Mouse (Mus musculus) adrenal gland, adult (tissue): Measurements from ENCODE around the gene Rassf3.

Experiments used
- DNase-seq, 2 experiments: peaks; one replicate each; pipeline ENCODE4 v3.0.0; 2022 to 2023; ENCODE audit warnings: low spot score in 1 of 2; ENCODE audit not compliant: inconsistent age in 2 of 2

The Rassf3 gene

DNA sequence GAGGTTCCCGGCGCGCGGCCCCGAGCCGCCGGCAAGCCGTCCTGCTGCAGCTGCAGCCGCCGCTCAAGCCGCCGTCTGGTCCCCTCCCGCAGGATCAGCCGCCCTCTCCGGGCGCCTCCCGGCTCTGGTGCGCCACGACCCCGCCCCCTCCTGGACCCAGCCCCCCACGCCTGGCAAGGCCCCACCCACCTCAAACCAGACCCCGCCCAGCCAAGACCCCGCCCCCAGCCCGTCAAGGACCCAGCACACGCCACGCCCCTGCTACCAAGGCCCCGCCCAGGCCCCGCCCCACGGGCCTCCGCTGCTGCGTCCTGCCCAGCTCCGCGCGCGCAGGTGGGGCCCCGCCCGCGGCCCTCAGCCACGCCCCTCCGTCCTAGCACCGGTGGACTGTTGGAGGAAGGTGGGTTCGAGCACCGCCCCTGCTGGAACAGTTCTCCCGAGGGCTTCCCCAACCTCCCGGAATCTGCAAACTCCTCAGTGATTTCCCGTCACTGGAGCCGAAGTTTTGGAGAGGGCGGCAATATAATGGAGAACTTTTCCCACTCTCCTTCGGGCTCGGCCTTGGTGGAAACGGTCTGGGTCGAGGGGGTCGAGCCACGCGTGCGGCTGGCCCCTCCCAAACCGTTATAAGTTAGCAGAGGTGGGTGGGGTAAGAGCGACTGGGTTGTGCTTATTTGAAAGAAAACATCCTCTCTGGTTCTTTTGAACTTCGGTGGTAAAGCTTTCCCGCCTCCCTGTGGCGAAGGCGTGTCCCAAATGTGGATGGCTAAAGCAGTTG lies at the start of gene Rassf3:
Gene Rassf3, minus strand, starts transcription at position 158 of the 778 bp plus-strand sequence.
- peak; percentile 96 to 99 for DNase-seq

DNA sequence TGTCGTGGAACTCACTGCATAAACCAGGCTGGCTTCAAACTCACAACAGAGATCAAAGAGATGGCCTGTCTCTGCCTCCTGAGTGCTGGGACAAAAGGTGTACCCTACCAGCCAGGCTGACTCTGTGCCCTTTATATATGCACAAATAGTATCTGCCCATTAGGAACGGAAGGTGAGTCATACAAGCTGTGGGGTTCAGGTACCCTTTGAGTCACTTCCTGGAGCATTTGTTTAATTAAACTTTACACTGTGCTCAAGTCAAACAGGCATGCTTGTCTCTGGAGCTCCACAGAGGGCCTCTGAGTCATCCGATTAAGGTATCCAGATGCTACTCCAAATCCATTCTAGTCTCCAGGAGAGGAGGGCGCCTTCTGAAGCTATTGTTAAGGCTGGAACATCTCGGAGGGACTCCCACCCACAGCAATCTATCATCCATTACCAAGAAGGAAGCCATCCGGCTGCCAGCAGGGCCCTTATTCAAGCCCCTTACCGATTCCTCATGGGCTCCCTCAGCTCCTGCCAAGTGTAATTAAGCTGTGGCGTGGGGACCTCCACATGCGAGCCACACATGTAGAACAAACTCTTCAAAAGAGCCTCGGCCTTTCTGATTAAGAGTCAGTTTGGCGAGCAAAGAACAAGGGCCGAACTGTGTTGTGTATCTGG lies 44.9 kb upstream of the Rassf3 start:
- peak in 1 of 2 experiments; percentile 37 for DNase-seq

DNA sequence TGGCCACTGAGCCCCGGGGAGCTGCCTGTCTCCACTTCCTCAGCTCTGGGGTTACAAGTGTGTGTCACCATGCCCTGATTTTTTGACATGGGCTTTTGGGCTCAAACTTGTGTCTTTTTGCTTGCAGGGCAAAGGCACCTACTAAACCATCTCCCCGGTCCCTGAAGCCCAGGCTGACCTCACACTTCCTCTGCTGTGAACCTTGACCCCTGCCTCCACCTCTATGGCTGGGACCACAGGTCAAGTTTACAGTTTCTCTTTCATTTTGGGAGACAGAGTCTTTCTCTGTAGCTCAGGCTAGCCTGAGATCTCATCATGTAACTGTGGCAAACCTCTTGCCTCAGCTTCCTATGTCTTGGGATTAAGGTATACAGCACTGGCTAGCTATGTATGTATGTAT lies 43.6 kb upstream of the Rassf3 start:
- no peak for DNase-seq

DNA sequence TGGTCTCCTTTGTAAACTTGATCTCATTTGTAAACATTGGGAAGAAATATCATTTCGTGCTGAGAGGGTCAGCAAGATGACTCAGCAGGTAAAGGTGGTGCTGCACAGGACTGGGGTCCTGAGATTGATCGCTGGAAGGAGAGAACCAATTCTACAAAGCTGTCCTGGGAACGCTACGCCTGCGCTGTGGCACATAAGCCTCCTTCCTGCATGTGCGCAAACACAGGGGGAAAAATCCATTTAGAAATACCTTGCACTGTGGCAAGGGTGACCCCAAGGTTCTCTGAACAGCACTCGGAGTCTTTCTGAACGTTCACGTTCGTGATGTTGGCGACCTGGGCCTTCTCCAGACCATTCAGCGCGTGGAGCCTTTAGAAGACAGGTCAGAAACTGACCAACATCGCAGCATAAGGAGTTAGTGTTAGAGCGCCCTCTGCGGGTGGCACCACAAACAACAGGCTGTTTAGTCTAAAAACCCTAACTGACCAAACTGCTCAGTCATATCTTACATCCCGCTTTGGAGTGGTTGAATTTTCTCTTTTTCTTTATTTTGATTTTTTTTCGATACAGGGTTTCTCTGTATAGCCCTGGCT lies 40.0 kb upstream of the Rassf3 start:
- peak; percentile 78 to 95 for DNase-seq

DNA sequence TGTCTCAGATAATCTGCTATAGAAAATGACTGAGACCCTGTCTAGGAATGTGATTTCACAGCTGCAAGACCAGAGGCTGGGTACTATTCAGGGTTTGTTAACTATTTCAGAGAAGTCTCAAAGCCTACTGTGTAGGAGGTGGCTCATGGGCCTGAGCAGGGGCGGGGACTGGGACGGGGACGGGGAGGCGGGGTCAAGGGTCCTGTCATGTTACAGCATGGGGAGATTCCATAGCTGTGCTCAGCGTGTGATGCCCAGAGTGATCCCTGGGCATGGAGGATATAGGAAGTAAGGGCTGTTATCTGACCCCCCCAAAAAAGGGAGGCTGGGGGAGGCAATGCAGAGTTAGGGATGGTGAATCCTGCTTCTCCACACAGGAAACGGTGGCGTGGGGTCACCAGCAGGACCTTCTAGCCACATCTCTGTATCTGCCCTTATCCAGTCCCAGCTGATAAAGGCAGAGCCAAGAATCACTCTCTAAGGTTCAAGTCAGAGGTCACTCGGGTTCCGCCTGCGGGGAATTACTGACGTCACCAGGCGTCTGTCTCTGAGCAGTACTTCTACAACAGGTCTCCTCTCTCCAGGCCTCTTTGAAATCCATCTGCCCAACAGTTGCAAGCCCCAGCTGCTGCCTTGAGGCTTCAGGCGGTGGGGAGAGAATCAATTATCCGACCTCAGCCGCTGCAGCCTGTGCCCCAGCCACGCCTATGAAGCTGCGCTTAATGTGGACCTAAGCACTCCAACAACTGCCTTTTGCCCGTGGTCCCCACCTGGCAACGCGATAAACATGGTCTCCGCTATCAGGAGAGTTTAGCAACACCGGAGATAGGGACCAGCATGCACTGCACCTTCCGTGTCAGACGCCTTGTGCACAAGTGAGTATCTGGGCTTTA lies 33.9 kb upstream of the Rassf3 start:
- peak; percentile 30 to 64 for DNase-seq

DNA sequence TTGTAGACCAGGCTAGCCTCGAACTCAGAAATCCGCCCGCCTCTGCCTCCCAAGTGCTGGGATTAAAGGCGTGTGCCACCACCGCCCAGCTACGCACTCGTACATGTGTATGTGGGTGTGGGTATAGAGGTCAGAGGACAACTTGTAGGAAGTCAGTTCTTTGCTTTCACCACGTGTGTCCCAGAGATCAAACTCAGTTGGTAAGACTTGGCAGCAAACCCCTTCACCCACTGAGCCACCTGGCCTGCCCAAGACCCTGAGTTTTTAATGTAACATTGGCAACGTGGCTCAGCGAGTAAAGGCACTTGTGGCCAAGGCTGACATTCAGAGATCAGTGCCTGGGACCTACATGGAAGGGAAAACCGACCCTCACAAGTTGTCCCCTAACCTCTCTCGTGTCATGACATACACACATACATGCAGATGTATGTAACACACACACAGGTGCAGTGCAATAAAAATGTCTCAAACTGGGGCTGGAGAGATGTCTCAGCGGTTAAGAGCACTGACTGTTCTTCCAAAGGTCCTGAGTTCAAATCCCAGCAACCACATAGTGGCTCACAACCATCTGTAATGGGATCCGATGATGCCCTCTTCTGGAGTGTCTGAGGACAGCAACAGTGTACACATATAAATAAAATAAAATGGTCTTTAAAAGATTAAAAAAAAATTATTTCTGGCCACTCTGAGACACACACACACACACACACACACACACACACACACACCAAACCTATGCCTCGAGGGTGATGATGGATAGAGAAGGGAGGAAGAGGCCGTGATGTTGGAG lies 31.8 kb upstream of the Rassf3 start:
- DNase-seq, result no peak

DNA sequence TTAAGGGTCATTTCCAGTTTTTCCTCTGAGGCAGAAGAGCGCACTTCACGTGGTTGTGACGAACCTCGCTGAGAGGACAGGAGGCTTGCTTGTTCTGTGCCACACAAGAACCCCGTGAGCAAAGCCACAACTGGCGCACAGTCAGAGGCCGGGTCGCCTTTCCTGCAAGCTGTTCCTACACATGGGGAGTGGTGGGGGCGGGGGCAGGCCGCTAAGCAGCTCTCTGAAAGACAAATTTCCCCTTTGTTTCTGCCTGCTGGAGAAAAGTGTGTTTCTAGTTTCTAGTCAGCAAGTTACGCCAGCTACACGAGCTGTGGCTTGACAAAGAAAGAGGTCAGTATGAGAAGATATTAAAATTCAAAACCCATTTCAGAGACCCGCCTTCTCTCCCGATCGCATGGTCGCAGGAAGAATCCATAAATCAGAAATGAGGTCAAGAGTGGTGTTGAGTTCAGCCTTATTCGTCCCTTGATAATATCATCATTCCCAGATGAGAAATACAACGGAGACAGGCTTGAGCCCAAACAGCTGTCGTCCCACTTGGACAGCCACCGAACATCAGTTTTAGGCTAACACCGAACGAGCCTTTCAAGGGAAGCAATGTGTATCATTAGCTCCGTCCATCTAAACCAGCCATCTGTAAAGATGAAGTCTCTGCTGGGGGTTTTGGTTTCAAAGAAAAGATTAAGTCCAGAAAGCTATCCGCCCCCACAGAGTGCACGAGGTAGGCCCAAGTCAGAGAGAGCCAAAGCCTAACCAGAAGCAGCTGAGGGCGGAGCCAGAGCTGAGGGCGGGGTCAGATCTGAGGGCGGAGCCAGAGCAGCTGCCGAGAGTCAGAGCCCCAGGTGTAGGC lies 30.8 kb upstream of the Rassf3 start:
- DNase-seq, result peak; percentile 44 to 67

DNA sequence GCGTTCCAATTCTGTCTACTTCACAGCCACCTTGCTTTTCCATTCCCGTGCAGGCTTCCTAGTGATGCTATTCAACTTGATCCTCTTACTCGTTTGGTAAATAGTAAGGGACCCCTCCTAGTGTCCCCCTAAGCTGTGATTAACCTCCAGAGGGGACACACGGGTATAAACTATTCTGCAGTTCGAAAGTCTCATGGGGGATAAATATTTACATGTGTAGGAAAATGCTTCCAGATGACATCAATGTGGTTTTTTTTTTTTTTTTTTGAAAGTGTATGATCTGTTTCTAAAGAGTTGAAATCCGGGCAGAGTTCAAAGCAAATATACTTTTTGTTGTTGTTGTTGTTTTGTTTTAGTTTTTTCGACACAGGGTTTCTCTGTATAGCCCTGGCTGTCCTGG lies 29.8 kb upstream of the Rassf3 start:
- DNase-seq, result no peak

DNA sequence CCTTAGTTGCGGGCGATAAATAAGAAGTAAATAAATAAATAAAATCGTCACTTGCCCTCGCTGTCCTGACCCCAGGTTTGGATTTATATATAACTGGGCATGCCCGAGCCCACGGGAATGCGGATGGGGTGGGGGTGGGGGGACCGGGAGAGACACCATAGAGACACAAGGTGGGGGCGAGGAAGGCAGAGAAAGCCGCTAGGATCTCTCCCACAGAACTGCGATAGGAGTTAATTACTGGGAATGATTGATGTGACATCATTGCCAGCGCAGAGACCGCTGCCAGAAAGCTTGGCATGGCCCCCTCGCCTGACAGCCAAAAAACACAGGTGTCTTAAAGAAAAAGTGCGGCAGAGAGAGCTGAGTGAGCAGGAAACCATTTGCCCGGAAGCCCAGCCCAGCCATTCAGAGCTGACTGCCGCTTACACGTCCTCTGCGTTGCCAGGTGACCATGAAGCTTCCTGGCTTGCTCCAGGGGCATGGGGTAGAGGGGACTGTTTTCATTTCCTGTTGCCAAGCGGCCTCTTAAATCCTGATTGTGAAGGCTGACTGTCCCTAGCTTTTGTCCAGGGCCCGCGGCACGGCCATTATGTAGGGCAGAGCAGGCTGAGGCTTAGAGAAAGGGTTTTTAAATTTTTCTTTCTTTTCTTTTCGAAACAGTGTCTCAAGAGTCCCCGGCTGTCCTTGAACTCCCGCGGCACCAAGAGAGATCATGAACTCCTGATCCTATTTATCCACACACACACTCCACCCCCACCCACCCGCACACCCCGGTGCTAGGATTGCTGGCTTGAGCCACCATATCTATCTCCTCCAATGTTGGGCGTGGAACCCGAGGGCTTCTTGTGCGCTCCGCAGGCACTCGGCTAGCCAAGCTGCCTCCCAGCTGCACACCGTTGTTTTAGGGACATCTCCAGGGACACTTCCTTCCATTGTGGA lies 29.1 kb upstream of the Rassf3 start:
- DNase-seq, result peak; percentile 80 to 93

DNA sequence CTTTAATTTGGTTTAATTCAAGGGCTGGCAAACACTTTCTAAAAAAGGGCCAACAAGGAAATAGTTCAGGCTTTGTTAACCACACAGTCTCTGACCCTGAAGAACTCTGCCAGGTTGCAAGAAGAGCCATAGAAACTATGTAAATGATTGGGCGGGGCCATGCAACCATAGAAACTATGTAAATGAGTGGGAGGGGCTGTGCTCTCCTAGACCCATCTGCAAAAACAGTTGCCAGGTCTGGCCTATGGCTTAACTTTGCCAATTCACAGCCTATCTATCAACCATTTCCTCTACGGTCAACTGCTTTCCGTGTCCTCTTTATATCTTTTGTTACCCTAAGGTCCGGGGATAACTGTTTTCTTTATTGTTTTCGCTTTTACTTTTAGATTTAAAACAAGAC lies 25.0 kb upstream of the Rassf3 start:
- DNase-seq, result no peak

DNA sequence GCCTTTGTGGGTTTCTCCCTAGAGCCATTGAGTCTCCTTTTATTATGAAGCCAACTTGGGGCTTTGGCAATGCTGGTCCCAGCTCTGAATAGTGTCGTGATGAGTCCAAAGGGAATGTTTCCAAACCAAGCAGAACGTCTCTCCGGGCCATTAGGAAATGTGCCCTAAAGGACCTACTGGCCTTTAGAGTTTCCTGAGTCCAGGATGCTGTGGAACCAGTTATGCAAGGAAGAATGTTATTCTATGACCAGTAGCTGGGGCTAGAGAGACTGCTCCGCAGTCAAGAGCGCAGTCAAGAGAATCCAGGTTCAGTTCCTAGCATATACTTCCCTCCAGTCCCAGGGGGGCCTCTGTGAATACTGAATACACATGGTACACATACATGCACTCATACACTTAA lies 23.9 kb upstream of the Rassf3 start:
- peak in 1 of 2 experiments; percentile 40 for DNase-seq

DNA sequence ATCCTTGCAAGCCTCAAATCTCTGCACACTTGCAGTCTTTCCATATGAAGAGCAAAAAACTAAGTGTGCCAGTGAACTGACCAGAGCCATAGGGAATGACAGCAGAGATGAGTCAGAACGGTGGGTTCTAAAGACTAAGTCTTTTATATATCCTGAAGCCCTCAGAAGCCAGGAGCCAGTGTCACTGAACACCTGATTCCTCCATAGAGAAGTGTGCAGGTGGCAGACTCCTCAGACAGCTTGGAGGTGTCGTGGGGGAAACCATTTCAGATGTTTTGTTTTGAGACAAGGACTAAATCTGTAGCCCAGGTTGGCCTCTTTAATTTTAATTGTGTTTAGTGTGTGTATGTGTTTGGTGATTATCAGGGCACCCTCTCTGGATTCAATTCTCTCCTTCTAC lies 22.9 kb upstream of the Rassf3 start:
- DNase-seq, result no peak

DNA sequence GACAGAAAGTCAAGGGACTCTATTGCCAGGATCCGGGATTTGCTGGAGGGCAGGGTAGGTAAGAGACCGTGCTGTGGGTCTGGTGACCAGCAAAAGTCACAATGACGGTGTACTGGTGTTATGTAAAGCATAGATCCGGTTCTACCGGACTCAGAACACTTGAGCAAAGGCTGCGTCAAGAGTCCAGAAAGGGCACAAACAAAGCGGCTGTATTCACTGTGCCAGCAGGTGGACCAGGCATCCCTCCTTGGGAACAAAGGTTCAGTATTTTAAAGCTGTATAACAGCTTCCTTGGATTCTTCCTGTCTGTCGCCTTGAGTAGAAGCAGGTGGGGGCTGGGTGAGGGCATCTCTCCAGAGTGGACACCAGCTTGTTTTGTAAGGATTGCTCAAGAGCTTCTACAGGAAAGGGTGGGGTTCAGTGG lies 22.3 kb upstream of the Rassf3 start:
- peak; percentile 53 to 74 for DNase-seq

DNA sequence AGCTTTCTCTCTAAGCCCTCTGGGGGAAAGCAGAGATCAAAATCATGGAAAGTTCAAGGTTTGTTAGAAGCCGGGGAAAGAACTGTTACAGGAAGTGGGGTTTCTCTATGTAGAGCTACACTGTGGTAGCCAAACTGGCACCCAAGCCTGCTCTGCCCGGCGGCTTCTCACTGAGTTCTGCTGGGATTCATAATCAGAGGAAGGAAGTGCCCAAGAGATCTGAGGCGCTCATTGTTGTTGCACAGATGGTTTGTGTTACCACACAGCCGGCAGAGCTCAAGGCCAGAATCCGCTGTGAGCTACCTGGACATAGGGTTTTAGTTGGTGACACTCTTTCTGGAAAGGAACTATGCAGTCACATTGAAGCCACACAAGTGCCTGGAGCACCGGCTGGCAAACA lies 21.8 kb upstream of the Rassf3 start:
- peak in 1 of 2 experiments; percentile 29 for DNase-seq

DNA sequence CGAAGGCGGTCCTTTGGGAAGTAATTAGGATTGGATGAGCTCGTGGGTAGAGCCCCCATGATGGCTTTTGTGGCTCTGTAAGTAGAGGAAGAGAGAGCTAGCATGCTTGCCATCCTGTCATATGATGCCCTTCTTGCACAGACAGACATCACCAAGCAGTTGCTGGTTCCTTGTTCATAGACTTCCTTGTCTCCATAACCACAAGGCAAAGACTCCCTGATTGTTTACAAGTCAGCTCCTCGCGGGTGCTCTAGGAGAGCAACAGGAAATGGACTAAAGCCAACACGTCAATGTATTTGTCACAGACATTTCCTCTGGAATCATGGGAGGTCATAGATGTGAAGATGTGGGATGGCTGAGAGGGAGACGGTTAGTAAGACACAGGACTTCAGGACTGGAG lies 20.5 kb upstream of the Rassf3 start:
- DNase-seq, result peak in 1 of 2 experiments; percentile 57

DNA sequence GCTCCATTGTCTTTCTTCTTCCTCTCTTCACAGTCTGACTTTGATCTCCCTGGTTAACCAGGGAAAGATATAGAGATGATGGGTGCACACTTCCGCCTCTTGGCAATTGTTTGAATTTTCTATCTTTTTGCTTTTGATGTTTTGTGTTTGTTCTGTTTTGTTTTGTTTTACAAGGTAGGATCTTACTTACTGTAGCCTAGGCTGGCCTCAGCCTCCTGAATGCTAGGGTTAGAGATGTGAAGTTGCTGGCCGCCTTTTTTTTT lies 17.9 kb upstream of the Rassf3 start:
- DNase-seq, result no peak

DNA sequence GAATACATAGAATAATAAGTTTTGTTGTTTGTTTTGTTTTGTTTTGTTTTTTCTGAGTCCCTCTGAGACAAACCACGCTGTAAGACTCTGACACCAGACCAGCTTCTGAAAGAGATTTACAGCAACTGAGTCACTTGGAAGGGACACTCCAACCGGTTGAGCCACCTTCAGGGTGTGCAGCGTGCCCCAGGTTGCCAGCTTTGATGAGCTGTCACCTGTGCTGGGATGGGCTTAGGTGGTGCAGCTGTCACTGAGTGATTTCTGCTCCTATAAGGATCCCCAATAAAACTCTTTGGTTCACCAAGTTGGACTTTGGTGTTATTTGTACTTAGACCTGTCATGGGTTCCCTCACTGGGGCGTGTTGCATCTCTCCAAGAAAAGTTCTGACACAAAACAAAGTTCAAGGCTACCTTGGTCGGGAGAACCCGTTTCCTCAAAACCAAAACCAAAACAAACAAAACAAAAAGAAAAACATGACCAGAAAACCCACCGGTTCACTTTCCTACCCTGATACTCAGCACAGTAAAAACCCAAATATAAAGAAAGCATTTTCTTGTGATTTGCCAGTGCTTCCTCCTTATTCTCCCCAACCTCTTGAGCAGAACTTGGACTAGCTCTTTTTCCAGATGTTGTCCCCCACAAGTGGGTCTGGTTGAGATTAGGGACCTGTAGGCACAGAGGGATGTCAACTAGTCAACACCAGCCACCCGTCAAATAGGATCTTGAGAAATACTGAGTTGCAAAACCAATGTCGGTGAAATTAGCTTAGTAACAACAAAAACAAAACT lies 17.4 kb upstream of the Rassf3 start:
- DNase-seq, result no peak
